In genomic region chr7:141979247-141979646, GRCm38 (mm10) we compare ENCODE assay signal across 15 mouse cellular contexts.
"Had no signal": no experiment of that assay in that cellular context is flagged by ENCODE, and none has a peak within 500 bp of the region (broad histone marks: within the 10 kb centered on the region; RNA-seq: fewer than 3 reads in every experiment).

No protein-coding gene starts in this region.

- H3K27ac ChIP-seq: neural tube, embryonic 15.5 days; stomach, embryonic 15.5 days; stomach, postnatal 0 days had no signal

- H3K4me3 ChIP-seq: neural tube, embryonic 15.5 days; stomach, embryonic 15.5 days had no signal

- H3K27me3 ChIP-seq: neural tube, embryonic 15.5 days; stomach, embryonic 15.5 days had no signal

- H3K36me3 ChIP-seq: stomach, embryonic 15.5 days had no signal

- H3K4me1 ChIP-seq: stomach, embryonic 15.5 days had no signal

- H3K9me3 ChIP-seq: neural tube, embryonic 15.5 days; stomach, embryonic 15.5 days had no signal

- DNase-seq: retina, postnatal 1 day; right cerebral cortex, adult 18-20 months; right cerebral cortex, postnatal 14 days; right cerebral cortex, postnatal 25 days; right cerebral cortex, postnatal 4 days; spleen, adult 18-20 months; thymus, adult 18-20 months; thymus, adult 2 months; thymus, postnatal 14 days; thymus, postnatal 25 days; thymus, postnatal 36 days; thymus, postnatal 4 days had no signal
